Mouse (Mus musculus): ENCODE data around the gene Ndufaf2.

- TF ChIP-seq CTCF (IDR thresholded peaks at IDR 0.05; ENCODE audit: low read depth) (no peak), EP300 (IDR thresholded peaks at IDR 0.05; ENCODE audit: low read depth) (no peak)
These were observed 66.1 kb downstream of the Ndufaf2 start for GRCm38 (mm10) chr13:108092290-108092689.
